11 mouse cellular contexts compared by ENCODE assay signal in genomic region chr9:67869691-67870450, GRCm38 (mm10). TPM values are rescaled to one million over a fixed set of nuclear protein-coding genes. Genes with fewer than 3 reads are reported as not detected.
DNase-seq lines count a peak whose midpoint lies in the region; ATAC-seq and TF ChIP-seq lines count a peak whose summit lies in the region.
"Had no signal": no experiment of that assay in that cellular context is flagged by ENCODE, and none has a peak within 500 bp of the region (broad histone marks: within the 10 kb centered on the region; RNA-seq: fewer than 3 reads in every experiment).

No protein-coding gene starts in this region.

- no peaks in the 10 kb centered on the region for H3K9me3 ChIP-seq in heart, embryonic 12.5 days (replicated peaks)
- H3K9me3 ChIP-seq in liver, embryonic 16.5 days (replicated peaks; ENCODE audit: control insufficient read depth, low read length): no peaks in the 10 kb centered on the region
- H3K9me3 ChIP-seq: midbrain, embryonic 12.5 days had no signal

- TF ChIP-seq POLR2A in lung, adult 2 months (IDR thresholded peaks at IDR 0.05; ENCODE audit: borderline replicate concordance, extremely low read depth, low read depth, low read length): no peak

- H3K36me3 ChIP-seq in heart, embryonic 12.5 days: peaks cover 2% of the 10 kb centered on the region; the same call in 1 of the 2 replicates
- no peaks in the 10 kb centered on the region for H3K36me3 ChIP-seq in liver, embryonic 16.5 days (ENCODE audit: control insufficient read depth, insufficient read depth)
- H3K36me3 ChIP-seq: midbrain, embryonic 12.5 days had no signal

- H3K27me3 ChIP-seq in heart, embryonic 12.5 days (replicated peaks): no peaks in the 10 kb centered on the region
- no peaks in the 10 kb centered on the region for H3K27me3 ChIP-seq in liver, embryonic 16.5 days (ENCODE audit: control insufficient read depth, insufficient read depth, low read depth, low read length)
- H3K27me3 ChIP-seq: midbrain, embryonic 12.5 days had no signal

- ATAC-seq in heart, embryonic 12.5 days (ENCODE audit: insufficient number of reproducible peaks, low FRiP score): no peak
- ATAC-seq in liver, embryonic 16.5 days (ENCODE audit: low read depth): peak; percentile 90
- ATAC-seq: hindbrain, embryonic 16.5 days had no signal

- no peak for TF ChIP-seq CTCF in layer of hippocampus, adult 2 months (conservative IDR thresholded peaks at IDR 0.05)
- no peak for TF ChIP-seq CTCF in lung, adult 2 months (IDR thresholded peaks at IDR 0.05; ENCODE audit: insufficient read depth, low read length)

- no peak overlapping the region for H3K4me2 ChIP-seq in heart, embryonic 12.5 days
- peak overlapping the region; percentile 26; the same call in 1 of the 2 replicates for H3K4me2 ChIP-seq in liver, embryonic 16.5 days (ENCODE audit: low read depth, low read length)
- H3K4me2 ChIP-seq: midbrain, embryonic 12.5 days had no signal

- DNase-seq in heart, postnatal 10 days: peak; percentile 16 to 18
- peak; percentile 45 for DNase-seq in adipocyte (ENCODE audit: low spot score)
- DNase-seq in layer of hippocampus, adult 2 months (ENCODE audit: low spot score in 2 of 2): peak; percentile 37 to 49
- DNase-seq in Muller cell, postnatal 12 days (ENCODE audit: inconsistent ontology term): no peak
- no peak for DNase-seq in lung, adult 2 months
- DNase-seq in kidney, postnatal 25 days: no peak

- peaks cover 7% of the 10 kb centered on the region for H3K4me1 ChIP-seq in heart, embryonic 12.5 days (replicated peaks)
- peaks cover 28% of the 10 kb centered on the region for H3K4me1 ChIP-seq in liver, embryonic 16.5 days (ENCODE audit: control insufficient read depth, low read depth, low read length)
- no peaks in the 10 kb centered on the region for H3K4me1 ChIP-seq in lung, adult 2 months (ENCODE audit: control insufficient read depth, insufficient read depth, low read length)
- H3K4me1 ChIP-seq: midbrain, embryonic 12.5 days had no signal

- intact Hi-C loops in heart, postnatal 10 days (cut with DNase I): no loop called here

- H3K27ac ChIP-seq in heart, embryonic 12.5 days (ENCODE audit: poor library complexity, severe bottlenecking): no peak overlapping the region
- peak overlapping the region; percentile 49; the same call in 1 of the 2 replicates for H3K27ac ChIP-seq in layer of hippocampus, adult 2 months
- H3K27ac ChIP-seq in liver, embryonic 16.5 days (ENCODE audit: low read length): peak overlapping the region; percentile 72
- H3K27ac ChIP-seq: midbrain, embryonic 12.5 days had no signal

- WGBS in heart, embryonic 12.5 days: 71% methylated on average over 16 of the region's 16 CpGs
- 49% methylated on average over 16 of the region's 16 CpGs for WGBS in liver, embryonic 16.5 days (ENCODE audit: insufficient replicate concordance)
- WGBS in lung, adult 2 months: 70% methylated on average over 16 of the region's 16 CpGs

- no peak overlapping the region for H3K9ac ChIP-seq in heart, embryonic 12.5 days
- H3K9ac ChIP-seq in liver, embryonic 16.5 days (ENCODE audit: low read depth, low read length): no peak overlapping the region
- H3K9ac ChIP-seq: midbrain, embryonic 12.5 days had no signal

- no peak overlapping the region for H3K4me3 ChIP-seq in heart, embryonic 12.5 days
- H3K4me3 ChIP-seq in layer of hippocampus, adult 2 months: no peak overlapping the region
- H3K4me3 ChIP-seq in liver, embryonic 16.5 days (ENCODE audit: low read depth, low read length): no peak overlapping the region
- H3K4me3 ChIP-seq in lung, adult 2 months (replicated peaks; ENCODE audit: extremely low read depth, low read depth, low read length): no peak overlapping the region
- H3K4me3 ChIP-seq: midbrain, embryonic 12.5 days had no signal

RNA-seq across cellular contexts. Expression of gene Vps13c, which starts 29.7 kb away (rescaled TPM):
- 10 to 100 TPM; 33.1 to 41.8 TPM for total RNA-seq in heart, postnatal 10 days (2021)
- polyA plus RNA-seq in heart, embryonic 12.5 days (2016; fragmentation: Nextera tagmentation; extraction: Ambion mirVana): 6.3 and 7.0 TPM in 2 replicates
- total RNA-seq in layer of hippocampus, adult 2 months (2021): 100 to 1,000 TPM; 113 to 121 TPM
- 4.4 and 4.7 TPM in 2 replicates for polyA plus RNA-seq in liver, embryonic 16.5 days (2015; fragmentation: Nextera tagmentation; extraction: Ambion mirVana)
- polyA plus RNA-seq in lung, adult 2 months (2012; rRNA removed): 6.1 and 9.1 TPM in 2 replicates

RNA-seq across cellular contexts. Expression of gene C2cd4a, which starts 37.7 kb away (rescaled TPM):
- total RNA-seq in heart, postnatal 10 days (2021): not detected
- polyA plus RNA-seq in heart, embryonic 12.5 days (2016; fragmentation: Nextera tagmentation; extraction: Ambion mirVana): 0.22 and 0.28 TPM in 2 replicates
- total RNA-seq in layer of hippocampus, adult 2 months (2021): 1 to 10 TPM; 3.1 to 3.8 TPM
- 0.09 and 0.21 TPM in 2 replicates for polyA plus RNA-seq in liver, embryonic 16.5 days (2015; fragmentation: Nextera tagmentation; extraction: Ambion mirVana)
- 1.2 and 1.7 TPM in 2 replicates for polyA plus RNA-seq in lung, adult 2 months (2012; rRNA removed)
- polyA plus RNA-seq: gonadal fat pad, adult 2 months had no signal

Comparison
In these comparisons a context has a peak if more than half of its experiments do, and no peak if none do; other contexts are left out.
1. DNase-seq: peak in heart, postnatal 10 days (2 of 2), adipocyte (single experiment) and layer of hippocampus, adult 2 months (2 of 2); none in Muller cell, postnatal 12 days (single experiment), lung, adult 2 months (single experiment) and kidney, postnatal 25 days (0 of 2).